Mouse (Mus musculus): ENCODE measurements around the gene Gm21830. TPM values are rescaled to one million over a fixed set of nuclear protein-coding genes. Genes with fewer than 3 reads are reported as not detected.

Gene Gm21830
- polyA plus RNA-seq, 1 experiment from 2014 or later = not detected

DNA sequence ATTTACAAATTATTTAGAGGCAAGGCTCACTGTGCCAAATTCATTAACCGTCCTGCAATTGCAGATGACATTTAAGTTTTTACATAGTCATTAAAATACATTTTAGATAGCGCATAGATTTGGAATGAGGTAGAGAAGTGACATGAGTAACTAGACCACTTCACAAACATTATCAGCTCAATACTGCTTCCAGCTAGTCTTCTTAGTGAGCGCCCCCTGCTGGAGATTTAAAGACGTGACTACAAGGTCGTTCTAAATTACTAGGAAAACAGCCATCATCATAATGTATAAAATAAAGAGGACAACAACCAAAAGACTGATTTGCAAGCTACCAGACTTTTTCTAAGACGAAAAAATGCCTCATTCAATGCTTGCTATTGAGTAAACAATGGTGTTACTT is 64.2 kb downstream of the Gm21830 start:
- H3K27me3 ChIP-seq (ENCODE audit: control insufficient read depth, insufficient read depth, low read length) = no peaks in the 10 kb centered on the region
- H3K4me1 ChIP-seq (replicated peaks; ENCODE audit: control insufficient read depth, insufficient read depth) = no peaks in the 10 kb centered on the region
- no peak overlapping the region for H3K9ac ChIP-seq (ENCODE audit: low read length)
- ATAC-seq (ENCODE audit: low FRiP score, low TSS enrichment) (no peak), DNase-seq (ENCODE audit: low spot score) (peak; percentile 21)
- no peaks in the 10 kb centered on the region for H3K9me3 ChIP-seq (ENCODE audit: control insufficient read depth, low read length)
- H3K27ac ChIP-seq (replicated peaks) = no peak overlapping the region
- WGBS = 19% methylated on average over 6 of the region's 6 CpGs
- H3K4me2 ChIP-seq (replicated peaks; ENCODE audit: low read depth) = no peak overlapping the region
- no peak overlapping the region for H3K4me3 ChIP-seq (ENCODE audit: low read depth, low read length)
- TF ChIP-seq CTCF (IDR thresholded peaks at IDR 0.05; ENCODE audit: low read depth) = peak; percentile 80
- TF ChIP-seq EP300 (optimal IDR thresholded peaks at IDR 0.05) = no peak
- H3K36me3 ChIP-seq (ENCODE audit: control insufficient read depth, insufficient read depth, low read length) = no peaks in the 10 kb centered on the region

DNA sequence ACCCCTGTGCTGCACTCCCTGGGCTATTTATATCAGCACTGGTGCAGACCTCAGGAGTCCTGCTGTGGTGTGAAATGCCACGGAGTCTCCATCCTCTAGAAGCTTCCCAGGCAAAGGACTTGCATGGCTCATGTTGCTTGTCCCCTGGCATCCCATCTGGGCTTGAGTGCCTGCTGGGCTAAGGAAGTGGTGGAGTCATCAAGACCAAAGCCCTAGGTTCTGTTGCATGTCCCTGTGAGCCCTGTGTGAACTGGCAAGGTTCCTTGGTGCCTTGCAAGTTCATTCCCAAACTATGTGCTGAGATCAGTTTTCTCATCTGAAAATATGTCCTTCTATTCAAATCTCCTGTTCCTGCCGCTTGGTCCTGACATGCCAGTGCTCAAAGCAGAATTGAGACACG is 67.5 kb downstream of the Gm21830 start:
- Histone ChIP-seq H3K4me3 (ENCODE audit: low read depth, low read length) (no peak overlapping the region), H3K9me3 (ENCODE audit: control insufficient read depth, low read length) (no peaks in the 10 kb centered on the region), H3K9ac (ENCODE audit: low read length) (no peak overlapping the region), H3K4me2 (replicated peaks; ENCODE audit: low read depth) (no peak overlapping the region), H3K27ac (replicated peaks) (no peak overlapping the region), H3K27me3 (ENCODE audit: control insufficient read depth, insufficient read depth, low read length) (no peaks in the 10 kb centered on the region), H3K36me3 (ENCODE audit: control insufficient read depth, insufficient read depth, low read length) (no peaks in the 10 kb centered on the region), H3K4me1 (replicated peaks; ENCODE audit: control insufficient read depth, insufficient read depth) (no peaks in the 10 kb centered on the region)
- TF ChIP-seq CTCF (IDR thresholded peaks at IDR 0.05; ENCODE audit: low read depth) (no peak), EP300 (optimal IDR thresholded peaks at IDR 0.05) (no peak)
- no peak for ATAC-seq (ENCODE audit: low FRiP score, low TSS enrichment)
- WGBS = 66% methylated on average over 3 of the region's 3 CpGs
- no peak for DNase-seq (ENCODE audit: low spot score)

Other genes with a start within 250 kb of the Gm21830 start
- not detected in 2 replicates for gene Gm26727, start 19.5 kb downstream of the Gm21830 start, polyA plus RNA-seq (2015; fragmentation: Nextera tagmentation; extraction: Ambion mirVana)
- gene Xirp2, start 32.3 kb downstream of the Gm21830 start, polyA plus RNA-seq (2015; fragmentation: Nextera tagmentation; extraction: Ambion mirVana) = 0.01 TPM in 1 of 2 replicates, not detected in the other
- gene B3galt1, start 152.1 kb downstream of the Gm21830 start, polyA plus RNA-seq (2015; fragmentation: Nextera tagmentation; extraction: Ambion mirVana) = 2.0 and 2.1 TPM in 2 replicates

All from stomach, postnatal 0 days (tissue).